In genomic region chr17:27040304-27041045, GRCm38 (mm10) we compare ENCODE assay signal across 9 mouse cellular contexts. TPM values are rescaled to one million over a fixed set of nuclear protein-coding genes. Genes with fewer than 3 reads are reported as not detected.
DNase-seq lines count a peak whose midpoint lies in the region; ATAC-seq and TF ChIP-seq lines count a peak whose summit lies in the region.
"Had no signal": no experiment of that assay in that cellular context is flagged by ENCODE, and none has a peak within 500 bp of the region (broad histone marks: within the 10 kb centered on the region; RNA-seq: fewer than 3 reads in every experiment).

No protein-coding gene starts in this region.

- no peak for TF ChIP-seq EP300 in stomach, postnatal 0 days (optimal IDR thresholded peaks at IDR 0.05)

- no peak overlapping the region for H3K9ac ChIP-seq in lung, embryonic 14.5 days
- peak overlapping the region; percentile 40 for H3K9ac ChIP-seq in limb, embryonic 13.5 days
- no peak overlapping the region for H3K9ac ChIP-seq in stomach, postnatal 0 days (ENCODE audit: low read length)

- ATAC-seq in lung, embryonic 14.5 days (ENCODE audit: insufficient read depth): peak; percentile 38
- ATAC-seq in limb, embryonic 13.5 days (ENCODE audit: low FRiP score, low read depth): peak; percentile 16; the same call in 1 of the 2 replicates
- ATAC-seq in stomach, postnatal 0 days (ENCODE audit: low FRiP score, low TSS enrichment): 0 out of 2 replicates have a peak, but pooled peaks have one; percentile 8

- TF ChIP-seq CTCF in lung, embryonic 14.5 days (IDR thresholded peaks at IDR 0.05; ENCODE audit: low read depth): no peak
- no peak for TF ChIP-seq CTCF in stomach, postnatal 0 days (IDR thresholded peaks at IDR 0.05; ENCODE audit: low read depth)

- 0 out of 2 replicates have a peak overlapping the region, but pooled peaks have one; percentile 33 for H3K27ac ChIP-seq in lung, embryonic 14.5 days (ENCODE audit: low read depth)
- peak overlapping the region; percentile 81 for H3K27ac ChIP-seq in limb, embryonic 13.5 days
- H3K27ac ChIP-seq in stomach, postnatal 0 days (replicated peaks): peak overlapping the region; percentile 59

- H3K4me1 ChIP-seq in lung, embryonic 14.5 days (ENCODE audit: insufficient read depth): peaks cover 17% of the 10 kb centered on the region
- H3K4me1 ChIP-seq in limb, embryonic 13.5 days: peaks cover 53% of the 10 kb centered on the region
- H3K4me1 ChIP-seq in stomach, postnatal 0 days (replicated peaks; ENCODE audit: control insufficient read depth, insufficient read depth): peaks cover 12% of the 10 kb centered on the region

- H3K4me2 ChIP-seq in lung, embryonic 14.5 days: peak overlapping the region; percentile 32; the same call in 1 of the 2 replicates
- H3K4me2 ChIP-seq in limb, embryonic 13.5 days (replicated peaks): peak overlapping the region; percentile 55
- H3K4me2 ChIP-seq in stomach, postnatal 0 days (replicated peaks; ENCODE audit: low read depth): 0 out of 2 replicates have a peak overlapping the region, but pooled peaks have one; percentile 3

- H3K27me3 ChIP-seq in lung, embryonic 14.5 days (ENCODE audit: insufficient read depth, low read length): no peaks in the 10 kb centered on the region
- H3K27me3 ChIP-seq in limb, embryonic 13.5 days: no peaks in the 10 kb centered on the region
- no peaks in the 10 kb centered on the region for H3K27me3 ChIP-seq in stomach, postnatal 0 days (ENCODE audit: control insufficient read depth, insufficient read depth, low read length)

- 18% methylated on average over 20 of the region's 20 CpGs for WGBS in lung, embryonic 14.5 days
- WGBS in limb, embryonic 13.5 days: 10% methylated on average over 20 of the region's 20 CpGs
- 33% methylated on average over 20 of the region's 20 CpGs for WGBS in stomach, postnatal 0 days

- H3K4me3 ChIP-seq in lung, embryonic 14.5 days (ENCODE audit: low read depth, low read length): no peak overlapping the region
- H3K4me3 ChIP-seq in limb, embryonic 13.5 days: peak overlapping the region; percentile 21; the same call in 1 of the 2 replicates
- H3K4me3 ChIP-seq in stomach, postnatal 0 days (ENCODE audit: low read depth, low read length): no peak overlapping the region
- H3K4me3 ChIP-seq: megakaryocyte, embryonic 14.5 days had no signal

- H3K36me3 ChIP-seq in lung, embryonic 14.5 days (ENCODE audit: insufficient read depth): no peaks in the 10 kb centered on the region
- H3K36me3 ChIP-seq in limb, embryonic 13.5 days: no peaks in the 10 kb centered on the region
- no peaks in the 10 kb centered on the region for H3K36me3 ChIP-seq in stomach, postnatal 0 days (ENCODE audit: control insufficient read depth, insufficient read depth, low read length)

- H3K9me3 ChIP-seq in lung, embryonic 14.5 days (ENCODE audit: low read depth, low read length): no peaks in the 10 kb centered on the region
- no peaks in the 10 kb centered on the region for H3K9me3 ChIP-seq in limb, embryonic 13.5 days
- H3K9me3 ChIP-seq in stomach, postnatal 0 days (ENCODE audit: control insufficient read depth, low read length): no peaks in the 10 kb centered on the region
- H3K9me3 ChIP-seq: megakaryocyte, embryonic 14.5 days had no signal

- no peak for DNase-seq in lung, embryonic 14.5 days
- DNase-seq in lung, postnatal 10 days: no peak
- DNase-seq in forelimb bud, embryonic 11.5 days (ENCODE audit: low read depth, low spot score): peak; percentile 80
- DNase-seq in stomach, postnatal 0 days (ENCODE audit: low spot score): no peak
- no peak for DNase-seq in left cerebral cortex, adult 8-10 months (ENCODE audit: low spot score in 2 of 2)
- no peak for DNase-seq in urinary bladder, postnatal 10 days (ENCODE audit: low spot score)
- DNase-seq in c-Kit-positive CD71-positive TER-119-positive erythroid progenitor cells, embryonic 14.5 days (ENCODE audit: low spot score): no peak

RNA-seq across cellular contexts. Expression of gene Bak1, which starts 11.7 kb away (rescaled TPM):
- polyA plus RNA-seq in lung, embryonic 14.5 days (2014; fragmentation: Nextera tagmentation; extraction: Ambion mirVana): 12.0 and 13.8 TPM in 2 replicates
- 4.6 and 4.7 TPM in 2 replicates for polyA plus RNA-seq in limb, embryonic 13.5 days (2015; fragmentation: Nextera tagmentation; extraction: Ambion mirVana)
- 3.5 and 3.6 TPM in 2 replicates for polyA plus RNA-seq in stomach, postnatal 0 days (2015; fragmentation: Nextera tagmentation; extraction: Ambion mirVana)
- total RNA-seq in left cerebral cortex, adult 8-10 months (2022): 10 to 100 TPM; 12.8 to 17.7 (median 14.5) TPM

RNA-seq across cellular contexts. Expression of gene Itpr3, which starts 16.6 kb away (rescaled TPM):
- 5.1 and 5.8 TPM in 2 replicates for polyA plus RNA-seq in lung, embryonic 14.5 days (2014; fragmentation: Nextera tagmentation; extraction: Ambion mirVana)
- 3.1 and 3.3 TPM in 2 replicates for polyA plus RNA-seq in limb, embryonic 13.5 days (2015; fragmentation: Nextera tagmentation; extraction: Ambion mirVana)
- polyA plus RNA-seq in stomach, postnatal 0 days (2015; fragmentation: Nextera tagmentation; extraction: Ambion mirVana): 5.9 and 6.6 TPM in 2 replicates
- total RNA-seq in left cerebral cortex, adult 8-10 months (2022): 1 to 10 TPM; 3.7 to 5.3 (median 3.8) TPM

Comparison
In these comparisons a context has a peak if more than half of its experiments do, and no peak if none do; other contexts are left out.
1. H3K4me2 ChIP-seq: peak in every context shown above with its lines; median percentile 55 in limb, embryonic 13.5 days; 32 in lung, embryonic 14.5 days; 3 in stomach, postnatal 0 days.